Mouse (Mus musculus) heart, embryonic 15.5 days (tissue): Measurements from ENCODE around the gene Szrd1. TPM values are rescaled to one million over a fixed set of nuclear protein-coding genes. Genes with fewer than 3 reads are reported as not detected.

Experiments
- ATAC-seq: fragments of 200-750 bp; cut with Nextera tagmentation; replicated peaks from 2 replicates; pipeline ENCODE4 v1.8.0; 2017; ENCODE audit warnings: low read depth, moderate TSS enrichment; ENCODE audit not compliant: insufficient number of reproducible peaks, insufficient read depth, low FRiP score
- H3K27ac ChIP-seq: fragments of 300-500 bp; sonication (generic); 2 replicates; pipeline ENCODE4 v1.5.1; 2015; ENCODE audit warnings: mild to moderate bottlenecking, inconsistent platforms
- H3K27me3 ChIP-seq: fragments of 300-500 bp; sonication (generic); 2 replicates; pipeline ENCODE4 v1.6.1; 2015; ENCODE audit warnings: inconsistent platforms
- H3K36me3 ChIP-seq: fragments of 300-500 bp; sonication (generic); 2 replicates; pipeline ENCODE4 v1.6.1; 2015; ENCODE audit warnings: mild to moderate bottlenecking, inconsistent platforms
- H3K4me1 ChIP-seq: fragments of 300-500 bp; sonication (generic); replicated peaks from 2 replicates; pipeline ENCODE4 v1.6.1; 2015; ENCODE audit warnings: inconsistent platforms
- H3K4me2 ChIP-seq: fragments of 300-500 bp; sonication (generic); 2 replicates; pipeline ENCODE4 v1.6.1; 2015; ENCODE audit warnings: inconsistent platforms, mild to moderate bottlenecking, moderate library complexity
- H3K4me3 ChIP-seq: fragments of 300-500 bp; sonication (generic); 2 replicates; pipeline ENCODE4 v1.5.1; 2015; ENCODE audit warnings: mild to moderate bottlenecking, inconsistent platforms
- H3K9ac ChIP-seq: fragments of 300-500 bp; sonication (generic); 2 replicates; pipeline ENCODE4 v1.6.1; 2015; ENCODE audit warnings: mild to moderate bottlenecking, inconsistent platforms
- H3K9me3 ChIP-seq: fragments of 300-500 bp; sonication (generic); replicated peaks from 2 replicates; pipeline ENCODE4 v1.6.1; 2016; ENCODE audit warnings: inconsistent platforms
- WGBS: fragments of 180-500 bp; shearing (Covaris S2); methylation state at CpG from one replicate; pipeline ENCODE4 v1.1.7; 2015; ENCODE audit warnings: mixed read lengths; 5-methylcytosine and 5-hydroxymethylcytosine counted together
- polyA plus RNA-seq: library from polyadenylated mRNA; unstranded; fragments of >200 nt; fragmentation: Nextera tagmentation; extraction: Ambion mirVana; gene quantifications from 2 replicates; pipeline ENCODE4 v1.2.1, GENCODE M21; 2015

Szrd1 gene
- 30.1 and 32.8 TPM in 2 replicates for polyA plus RNA-seq

DNA sequence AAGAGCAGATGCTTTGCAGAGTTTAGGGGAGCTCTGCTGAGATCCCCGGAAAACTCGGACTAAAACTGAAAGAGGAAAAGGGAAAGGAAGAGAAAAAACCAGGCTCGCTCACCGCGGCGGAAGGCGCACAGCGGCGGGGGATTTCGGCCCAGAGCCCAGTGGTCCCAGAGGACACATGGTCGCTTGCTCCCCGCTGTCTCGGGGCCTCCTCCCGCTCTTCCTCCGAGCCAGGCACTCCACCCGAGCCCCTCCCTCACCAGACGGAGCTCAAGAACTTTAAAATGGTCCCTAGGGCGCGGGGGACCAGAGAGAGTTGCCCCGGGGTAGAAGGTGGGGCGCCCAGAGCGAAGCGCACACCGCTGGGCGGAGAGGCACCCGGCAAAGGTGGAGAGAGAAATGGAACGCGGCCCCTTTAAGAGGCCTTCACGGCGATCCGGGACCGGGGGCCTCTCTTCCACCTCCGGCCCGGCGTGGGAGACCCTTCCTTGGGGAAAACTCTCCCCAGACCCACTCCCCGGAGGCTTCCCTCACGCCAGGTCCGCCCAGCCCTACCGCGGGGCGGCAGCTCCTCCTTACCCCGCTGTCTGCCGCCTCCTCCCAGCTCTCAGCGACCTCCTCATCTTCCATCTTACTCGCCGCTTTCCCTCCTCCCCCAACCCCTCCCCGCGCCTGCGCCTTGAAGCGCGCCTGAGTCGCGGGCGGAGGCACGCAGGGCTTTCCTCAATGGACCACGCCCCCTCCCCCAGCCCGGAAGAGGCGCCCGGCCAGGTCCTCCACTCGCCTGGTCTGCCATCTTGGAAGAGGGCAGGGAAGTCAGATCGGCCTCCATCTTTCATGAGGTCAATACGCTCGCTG, at the start of gene Szrd1:
TSS of gene Szrd1 (minus strand) at position 660 of the 855 bp plus-strand sequence.
- peak within 1 kb of the TSS; percentile 94 for H3K9ac ChIP-seq
- H3K4me1 ChIP-seq: peaks cover 45% of the 10 kb centered on the region
- under 1% methylated on average over 60 of the region's 63 CpGs for WGBS
- H3K4me2 ChIP-seq: peak within 1 kb of the TSS; percentile 90
- H3K4me3 ChIP-seq: peak within 1 kb of the TSS; percentile 94
- no peaks in the 10 kb centered on the region for H3K9me3 ChIP-seq
- peak; percentile 94 for ATAC-seq
- H3K27ac ChIP-seq: peak within 1 kb of the TSS; percentile 98
- no peaks in the 10 kb centered on the region for H3K27me3 ChIP-seq
- H3K36me3 ChIP-seq: no peaks in the 10 kb centered on the region

- Histone ChIP-seq H3K27ac (0 out of 2 replicates have a peak overlapping the region, but pooled peaks have one; percentile 35), H3K4me1 (peaks cover 12% of the 10 kb centered on the region; the same call in 1 of the 2 replicates), H3K36me3 (peaks cover 3% of the 10 kb centered on the region; the same call in 1 of the 2 replicates), H3K4me3 (no peak overlapping the region), H3K4me2 (no peak overlapping the region), H3K9me3 (no peaks in the 10 kb centered on the region), H3K9ac (no peak overlapping the region), H3K27me3 (no peaks in the 10 kb centered on the region)
- no peak for ATAC-seq
- 57% methylated on average over 9 of the region's 9 CpGs for WGBS
These were observed 47.6 kb upstream of the Szrd1 start for GRCm38 (mm10) chr4:141186923-141187836.

DNA sequence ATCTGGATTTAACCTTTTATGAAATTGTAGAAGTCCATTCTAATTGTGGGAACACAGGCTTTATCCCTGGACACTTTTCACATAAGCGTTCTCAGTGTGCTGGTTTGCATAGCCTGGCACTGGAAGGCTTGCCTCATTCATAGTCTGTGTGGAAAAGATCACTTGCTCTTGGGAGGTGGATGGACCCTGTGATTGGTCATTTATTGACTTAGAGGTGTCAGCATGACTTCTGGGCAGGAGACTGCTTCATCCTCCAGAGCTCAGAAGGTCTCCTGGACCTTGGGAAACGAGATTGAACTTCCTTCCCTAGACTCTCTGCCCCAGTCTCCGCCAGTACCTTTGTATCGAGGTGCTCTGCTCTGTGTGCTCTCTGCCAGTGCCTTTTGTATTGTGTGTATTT, 44.9 kb upstream of the Szrd1 start:
- no peak overlapping the region for H3K4me2 ChIP-seq
- H3K9ac ChIP-seq: no peak overlapping the region
- 87% methylated on average over 4 of the region's 4 CpGs for WGBS
- no peak for ATAC-seq
- no peaks in the 10 kb centered on the region for H3K27me3 ChIP-seq
- peaks cover 12% of the 10 kb centered on the region; the same call in 1 of the 2 replicates for H3K4me1 ChIP-seq
- no peak overlapping the region for H3K27ac ChIP-seq
- no peaks in the 10 kb centered on the region for H3K9me3 ChIP-seq
- peaks cover 16% of the 10 kb centered on the region for H3K36me3 ChIP-seq
- H3K4me3 ChIP-seq: no peak overlapping the region

DNA sequence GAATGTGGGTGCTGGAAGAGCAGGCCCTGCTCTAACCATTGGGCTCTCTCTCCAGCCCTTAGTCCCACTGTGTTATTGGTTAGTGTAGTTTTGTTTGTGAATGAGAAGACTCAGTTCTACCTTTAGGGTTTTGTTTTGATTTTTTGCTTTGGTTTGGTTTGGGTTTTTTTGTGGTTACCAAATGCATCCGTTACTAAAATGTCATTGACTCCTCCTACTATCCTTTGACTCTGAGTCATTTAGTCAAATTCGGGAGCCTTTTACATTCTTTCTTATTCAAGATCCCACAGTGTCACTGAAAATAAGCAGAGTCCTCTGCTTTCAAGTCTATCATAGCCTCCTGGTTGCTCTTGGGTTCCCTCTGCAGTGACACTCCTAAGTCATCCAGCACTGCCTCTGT, 44.4 kb upstream of the Szrd1 start:
- H3K9me3 ChIP-seq: no peaks in the 10 kb centered on the region
- no peak overlapping the region for H3K9ac ChIP-seq
- no peak overlapping the region for H3K4me2 ChIP-seq
- no peak overlapping the region for H3K4me3 ChIP-seq
- ATAC-seq: no peak
- H3K36me3 ChIP-seq: peaks cover 16% of the 10 kb centered on the region
- H3K4me1 ChIP-seq: peaks cover 12% of the 10 kb centered on the region; the same call in 1 of the 2 replicates
- WGBS: 85% methylated on average over 2 of the region's 2 CpGs
- no peak overlapping the region for H3K27ac ChIP-seq
- no peaks in the 10 kb centered on the region for H3K27me3 ChIP-seq

GRCm38 (mm10) chr4:141181981-141182380, 42.4 kb upstream of the Szrd1 start:
- Histone ChIP-seq H3K36me3 (peaks cover 23% of the 10 kb centered on the region), H3K4me2 (no peak overlapping the region), H3K9ac (no peak overlapping the region), H3K4me3 (no peak overlapping the region), H3K27me3 (no peaks in the 10 kb centered on the region), H3K9me3 (no peaks in the 10 kb centered on the region), H3K27ac (no peak overlapping the region), H3K4me1 (peaks cover 11% of the 10 kb centered on the region; the same call in 1 of the 2 replicates)
- ATAC-seq: no peak
- WGBS: 91% methylated on average over 6 of the region's 6 CpGs

DNA sequence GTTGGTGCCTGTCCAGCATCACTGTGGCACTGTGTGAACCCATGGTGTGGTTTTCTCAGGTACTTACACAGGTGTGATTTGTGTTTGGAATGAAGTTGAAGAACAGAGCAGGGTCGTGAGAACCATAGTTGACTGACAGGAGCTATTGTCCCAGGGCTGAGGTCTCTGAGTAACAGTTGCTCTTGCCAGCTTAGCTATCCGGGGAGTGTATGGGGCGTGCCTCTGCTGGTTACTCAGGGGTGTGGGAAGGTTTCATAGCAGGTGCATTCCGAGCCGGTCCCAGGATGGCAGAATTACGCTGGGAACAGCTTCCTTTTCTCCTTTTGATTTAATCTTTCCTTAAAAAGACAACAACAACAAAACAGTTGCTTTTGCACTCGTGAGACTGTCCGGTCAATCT, 41.3 kb upstream of the Szrd1 start:
- Histone ChIP-seq H3K9me3 (no peaks in the 10 kb centered on the region), H3K36me3 (peaks cover 23% of the 10 kb centered on the region), H3K4me3 (no peak overlapping the region), H3K27ac (no peak overlapping the region), H3K27me3 (no peaks in the 10 kb centered on the region), H3K4me1 (peaks cover 6% of the 10 kb centered on the region), H3K4me2 (no peak overlapping the region), H3K9ac (no peak overlapping the region)
- ATAC-seq: no peak
- WGBS: 85% methylated on average over 8 of the region's 8 CpGs

DNA sequence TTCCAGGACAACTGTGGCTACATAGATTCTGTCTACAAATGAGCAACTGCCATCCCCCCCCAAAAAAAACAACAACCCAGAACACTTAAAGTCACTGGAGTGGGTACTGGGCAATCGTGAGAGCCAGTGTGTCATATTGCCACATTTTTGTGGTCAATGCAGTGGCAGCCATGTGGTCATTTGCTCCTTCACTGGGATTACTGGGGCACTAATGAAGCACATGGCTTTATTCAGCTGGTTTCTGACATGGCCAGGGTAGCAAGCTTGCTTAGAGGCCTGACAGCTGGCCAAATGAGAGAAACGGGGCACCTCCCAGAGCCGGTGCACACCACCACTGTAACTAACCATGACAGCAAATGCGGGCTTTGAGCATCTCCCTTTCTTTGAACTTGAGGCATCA, 38.9 kb upstream of the Szrd1 start:
- H3K4me2 ChIP-seq: no peak overlapping the region
- H3K4me3 ChIP-seq: no peak overlapping the region
- no peaks in the 10 kb centered on the region for H3K27me3 ChIP-seq
- H3K9ac ChIP-seq: no peak overlapping the region
- H3K27ac ChIP-seq: no peak overlapping the region
- H3K36me3 ChIP-seq: peaks cover 24% of the 10 kb centered on the region
- no peaks in the 10 kb centered on the region for H3K9me3 ChIP-seq
- WGBS: 85% methylated on average over 4 of the region's 4 CpGs
- H3K4me1 ChIP-seq: peaks cover 10% of the 10 kb centered on the region
- ATAC-seq: no peak

DNA sequence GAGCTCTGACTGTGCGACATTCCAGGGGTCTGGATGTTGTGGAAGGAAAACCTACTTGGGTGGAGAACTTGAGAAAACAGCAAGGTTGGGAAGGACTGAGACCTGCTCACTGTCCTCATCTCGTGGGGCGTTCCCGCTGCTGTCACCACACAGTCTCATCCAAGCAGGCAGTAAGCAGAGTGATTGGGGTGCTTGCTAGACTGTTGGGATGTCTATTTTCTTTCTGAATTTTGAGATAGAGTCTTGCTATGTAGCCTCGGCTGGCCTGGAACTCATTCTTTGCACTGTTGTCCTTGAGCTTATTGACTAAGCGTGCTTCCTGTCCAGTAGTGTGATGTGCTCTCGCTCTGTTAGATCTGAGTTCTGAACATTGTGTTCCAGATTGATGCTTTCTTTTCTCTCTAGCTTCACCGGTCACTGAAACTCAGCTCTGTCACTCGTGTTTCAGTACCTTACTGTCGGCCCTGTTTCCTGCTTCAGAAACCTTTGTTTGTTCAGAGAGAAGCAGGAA, 36.8 kb upstream of the Szrd1 start:
- ATAC-seq: no peak
- Histone ChIP-seq H3K4me3 (no peak overlapping the region), H3K27ac (peak overlapping the region; percentile 47), H3K4me2 (no peak overlapping the region), H3K36me3 (peaks cover 30% of the 10 kb centered on the region), H3K27me3 (no peaks in the 10 kb centered on the region), H3K9ac (no peak overlapping the region), H3K4me1 (peaks cover 10% of the 10 kb centered on the region), H3K9me3 (no peaks in the 10 kb centered on the region)
- WGBS: 70% methylated on average over 10 of the region's 10 CpGs

DNA sequence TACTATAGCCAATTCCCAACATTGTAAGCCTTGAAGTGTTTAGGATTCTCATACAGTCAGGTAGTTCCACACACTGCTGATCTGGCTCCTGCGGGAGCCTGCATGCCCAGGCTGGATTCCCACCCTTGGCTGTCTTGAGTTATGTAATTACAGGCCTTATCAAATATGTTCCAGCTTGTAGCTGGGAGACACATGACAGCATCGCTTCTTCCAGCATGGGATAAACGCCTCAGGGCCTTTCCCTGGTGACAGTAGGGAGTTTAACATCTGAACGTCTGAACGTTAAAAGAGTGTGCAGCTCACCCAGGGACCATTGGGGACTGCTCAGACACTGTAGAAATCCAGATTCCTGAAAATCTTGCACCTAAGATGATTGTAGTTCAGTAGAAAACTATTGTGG, 36.2 kb upstream of the Szrd1 start:
- ATAC-seq: 0 out of 2 replicates have a peak, but pooled peaks have one; percentile 31
- H3K27me3 ChIP-seq: no peaks in the 10 kb centered on the region
- H3K9me3 ChIP-seq: no peaks in the 10 kb centered on the region
- H3K4me2 ChIP-seq: no peak overlapping the region
- H3K4me3 ChIP-seq: no peak overlapping the region
- peaks cover 29% of the 10 kb centered on the region for H3K36me3 ChIP-seq
- 47% methylated on average over 5 of the region's 5 CpGs for WGBS
- peak overlapping the region; percentile 47 for H3K27ac ChIP-seq
- H3K4me1 ChIP-seq: peaks cover 10% of the 10 kb centered on the region
- H3K9ac ChIP-seq: no peak overlapping the region

GRCm38 (mm10) chr4:141172121-141172520, 32.5 kb upstream of the Szrd1 start:
- Histone ChIP-seq H3K36me3 (peaks cover 32% of the 10 kb centered on the region), H3K4me2 (no peak overlapping the region), H3K9me3 (no peaks in the 10 kb centered on the region), H3K27ac (no peak overlapping the region), H3K27me3 (no peaks in the 10 kb centered on the region), H3K4me3 (no peak overlapping the region), H3K4me1 (peaks cover 10% of the 10 kb centered on the region), H3K9ac (no peak overlapping the region)
- no peak for ATAC-seq
- WGBS: 86% methylated on average over 8 of the region's 8 CpGs

DNA sequence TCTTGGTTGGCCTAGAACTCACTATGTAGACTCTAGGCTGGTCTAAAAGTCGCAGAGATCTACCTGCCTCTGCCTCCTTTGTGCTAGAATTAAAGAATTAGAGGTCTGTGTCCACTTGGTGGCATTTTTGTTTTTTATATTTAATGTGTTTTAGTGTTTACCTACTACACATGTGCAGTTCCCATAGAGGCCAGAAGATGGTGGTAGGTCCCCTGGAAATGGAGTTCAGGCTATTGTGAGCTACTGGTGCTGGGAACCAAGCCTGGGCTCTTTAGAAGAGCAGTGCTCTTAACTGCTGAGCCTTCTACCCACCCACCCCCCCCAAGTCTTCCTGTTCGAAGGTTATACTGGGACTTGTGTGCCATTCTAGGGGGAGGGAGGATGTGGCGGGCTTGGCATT, 27.6 kb upstream of the Szrd1 start:
- no peak overlapping the region for H3K4me2 ChIP-seq
- peaks cover 28% of the 10 kb centered on the region for H3K36me3 ChIP-seq
- H3K4me1 ChIP-seq: no peaks in the 10 kb centered on the region
- H3K4me3 ChIP-seq: no peak overlapping the region
- H3K9ac ChIP-seq: no peak overlapping the region
- ATAC-seq: no peak
- H3K9me3 ChIP-seq: no peaks in the 10 kb centered on the region
- no peak overlapping the region for H3K27ac ChIP-seq
- 97% methylated on average over 3 of the region's 3 CpGs for WGBS
- no peaks in the 10 kb centered on the region for H3K27me3 ChIP-seq
